Mouse (Mus musculus) fat pad, adult 2 months (tissue): ENCODE measurements around the gene Pdcd1lg2.

Experiments
- DNase-seq: peaks from one replicate; pipeline ENCODE4 v3.0.0-alpha.2; 2011; ENCODE audit warnings: low read depth, low spot score; ENCODE audit errors: extremely low read depth

The Pdcd1lg2 gene

GRCm38 (mm10) chr19:29494454-29494853 lies 83.7 kb downstream of the Pdcd1lg2 start:
- DNase-seq: no peak

- peak; percentile 81 for DNase-seq
Observed at GRCm38 (mm10) chr19:29496001-29496597, 85.4 kb downstream of the Pdcd1lg2 start.

GRCm38 (mm10) chr19:29496786-29497557 lies 86.3 kb downstream of the Pdcd1lg2 start:
- no peak for DNase-seq

GRCm38 (mm10) chr19:29497874-29498273 lies 87.2 kb downstream of the Pdcd1lg2 start:
- DNase-seq: no peak

- no peak for DNase-seq
Observed at GRCm38 (mm10) chr19:29498842-29499456, 88.2 kb downstream of the Pdcd1lg2 start.

- DNase-seq: peak; percentile 62
Observed at GRCm38 (mm10) chr19:29500333-29500732, 89.6 kb downstream of the Pdcd1lg2 start.

- no peak for DNase-seq
Observed at GRCm38 (mm10) chr19:29501106-29501505, 90.4 kb downstream of the Pdcd1lg2 start.

- DNase-seq: no peak
Observed at GRCm38 (mm10) chr19:29501507-29501906, 90.8 kb downstream of the Pdcd1lg2 start.

- DNase-seq: no peak
Observed at GRCm38 (mm10) chr19:29504131-29504530, 93.4 kb downstream of the Pdcd1lg2 start.

GRCm38 (mm10) chr19:29505617-29506016 lies 94.9 kb downstream of the Pdcd1lg2 start:
- DNase-seq: no peak

- no peak for DNase-seq
Observed at GRCm38 (mm10) chr19:29508208-29508607, 97.5 kb downstream of the Pdcd1lg2 start.

- no peak for DNase-seq
Observed at GRCm38 (mm10) chr19:29509857-29510256, 99.1 kb downstream of the Pdcd1lg2 start.

GRCm38 (mm10) chr19:29511826-29512225 lies 101.1 kb downstream of the Pdcd1lg2 start:
- no peak for DNase-seq

- DNase-seq: peak; percentile 81
Observed at GRCm38 (mm10) chr19:29513111-29513766, 102.5 kb downstream of the Pdcd1lg2 start.

- no peak for DNase-seq
Observed at GRCm38 (mm10) chr19:29514130-29514529, 103.4 kb downstream of the Pdcd1lg2 start.

GRCm38 (mm10) chr19:29515386-29515785 lies 104.7 kb downstream of the Pdcd1lg2 start:
- no peak for DNase-seq

GRCm38 (mm10) chr19:29515991-29516390 lies 105.3 kb downstream of the Pdcd1lg2 start:
- no peak for DNase-seq

GRCm38 (mm10) chr19:29518409-29518808 lies 107.7 kb downstream of the Pdcd1lg2 start:
- DNase-seq: no peak

- no peak for DNase-seq
Observed at GRCm38 (mm10) chr19:29518922-29519321, 108.2 kb downstream of the Pdcd1lg2 start.
